Mouse (Mus musculus) layer of hippocampus, adult 9-11 months (tissue): ENCODE data around the gene Tax1bp3.

Experiments used
- DNase-seq: peaks from one replicate; pipeline ENCODE4 v3.0.0; 2022

The Tax1bp3 gene

GRCm38 (mm10) chr11:73176608-73177508 is at the start of gene Tax1bp3, which contains the start of gene Emc6:
Gene Tax1bp3 (plus strand): TSS chr11:73177083.
Gene Emc6 (minus strand): TSS chr11:73177037.
- DNase-seq, result peak; percentile 97

- no peak for DNase-seq
Observed at GRCm38 (mm10) chr11:73131020-73131419, 45.9 kb upstream of the Tax1bp3 start.

- no peak for DNase-seq
Observed at GRCm38 (mm10) chr11:73132999-73133398, 43.9 kb upstream of the Tax1bp3 start.

GRCm38 (mm10) chr11:73134222-73134621 is 42.7 kb upstream of the Tax1bp3 start:
- DNase-seq, result no peak

GRCm38 (mm10) chr11:73136587-73136986 is 40.3 kb upstream of the Tax1bp3 start:
- no peak for DNase-seq

- no peak for DNase-seq
Observed at GRCm38 (mm10) chr11:73137116-73137515, 39.8 kb upstream of the Tax1bp3 start.

- DNase-seq, result peak; percentile 83
Observed at GRCm38 (mm10) chr11:73137591-73138501, 39.0 kb upstream of the Tax1bp3 start, which contains the start of gene Haspin. Gene Haspin (minus strand): TSS chr11:73138294.

- no peak for DNase-seq
Observed at GRCm38 (mm10) chr11:73144261-73144681, 32.6 kb upstream of the Tax1bp3 start.

- no peak for DNase-seq
Observed at GRCm38 (mm10) chr11:73146026-73146974, 30.6 kb upstream of the Tax1bp3 start.

GRCm38 (mm10) chr11:73146975-73147365 is 29.9 kb upstream of the Tax1bp3 start:
- no peak for DNase-seq

- DNase-seq, result no peak
Observed at GRCm38 (mm10) chr11:73148209-73148608, 28.7 kb upstream of the Tax1bp3 start.

GRCm38 (mm10) chr11:73155071-73155470 is 21.8 kb upstream of the Tax1bp3 start:
- peak; percentile 49 for DNase-seq

GRCm38 (mm10) chr11:73159957-73160810 is 16.7 kb upstream of the Tax1bp3 start, which contains the start of gene P2rx5:
Gene P2rx5 (plus strand): TSS chr11:73160421.
- DNase-seq, result no peak

- no peak for DNase-seq
Observed at GRCm38 (mm10) chr11:73160811-73161200, 16.1 kb upstream of the Tax1bp3 start.

GRCm38 (mm10) chr11:73161616-73162015 is 15.3 kb upstream of the Tax1bp3 start:
- DNase-seq, result no peak

GRCm38 (mm10) chr11:73162284-73162683 is 14.6 kb upstream of the Tax1bp3 start:
- DNase-seq, result no peak

GRCm38 (mm10) chr11:73168071-73168470 is 8.8 kb upstream of the Tax1bp3 start:
- no peak for DNase-seq

- no peak for DNase-seq
Observed at GRCm38 (mm10) chr11:73168576-73168975, 8.3 kb upstream of the Tax1bp3 start.

GRCm38 (mm10) chr11:73169231-73169630 is 7.7 kb upstream of the Tax1bp3 start:
- peak; percentile 63 for DNase-seq

- no peak for DNase-seq
Observed at GRCm38 (mm10) chr11:73172186-73172585, 4.7 kb upstream of the Tax1bp3 start.

- DNase-seq, result no peak
Observed at GRCm38 (mm10) chr11:73175612-73176011, 1.3 kb upstream of the Tax1bp3 start.
